Mouse (Mus musculus): ENCODE data around the gene Cntn4. TPM values are rescaled to one million over a fixed set of nuclear protein-coding genes. Genes with fewer than 3 reads are reported as not detected.

Cntn4 gene
- polyA plus RNA-seq, 1 experiment from 2014 or later, result 6.3 TPM

GRCm38 (mm10) chr6:106565316-106565715, 887.9 kb downstream of the Cntn4 start:
- Histone ChIP-seq H3K36me3 (ENCODE audit: control insufficient read depth, insufficient read depth, low read length) (no peaks in the 10 kb centered on the region), H3K27ac (ENCODE audit: low read depth, low read length) (no peak overlapping the region), H3K4me1 (ENCODE audit: control insufficient read depth, insufficient read depth, low read length) (no peaks in the 10 kb centered on the region), H3K9ac (ENCODE audit: low read depth, low read length) (no peak overlapping the region), H3K27me3 (ENCODE audit: control insufficient read depth, insufficient read depth, low read length) (no peaks in the 10 kb centered on the region), H3K4me2 (replicated peaks; ENCODE audit: low read depth, low read length) (no peak overlapping the region), H3K4me3 (ENCODE audit: low read length) (no peak overlapping the region), H3K9me3 (ENCODE audit: control insufficient read depth, low read length) (no peaks in the 10 kb centered on the region)
- 86% methylated on average over 7 of the region's 7 CpGs for WGBS
- ATAC-seq (ENCODE audit: low FRiP score, low TSS enrichment), result no peak

DNA sequence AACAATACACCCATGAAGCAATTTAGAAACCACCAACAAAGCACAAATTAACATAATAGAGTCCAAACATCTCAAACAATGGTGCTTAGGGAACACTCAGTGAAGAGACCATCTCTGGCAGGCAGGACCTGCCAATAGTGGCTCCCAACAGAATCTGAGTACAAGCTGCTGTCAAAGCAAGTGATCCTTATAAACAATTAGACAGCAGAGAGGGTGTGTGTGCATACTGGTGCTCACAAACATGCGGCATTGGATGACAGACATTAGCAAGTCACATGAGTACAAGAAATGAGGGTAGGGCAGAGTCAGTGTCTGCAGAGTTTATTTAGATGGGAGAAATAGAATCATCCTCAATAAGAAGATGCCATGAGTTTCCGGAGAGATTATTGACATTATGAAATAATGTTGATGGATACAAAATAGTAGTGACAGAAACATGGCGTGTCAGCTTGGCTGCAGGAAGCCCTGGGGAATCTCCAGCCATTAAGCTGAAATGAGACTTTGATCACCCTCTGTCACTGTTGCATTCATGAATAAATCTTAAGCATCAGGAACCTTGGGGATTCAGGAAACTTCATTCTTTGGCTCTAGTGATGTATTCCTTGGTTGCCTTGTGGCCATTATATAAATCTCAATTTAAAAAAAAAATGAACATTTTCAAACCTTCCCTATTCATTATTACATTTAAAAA, 888.5 kb downstream of the Cntn4 start:
- Histone ChIP-seq H3K27ac (ENCODE audit: low read depth, low read length) (no peak overlapping the region), H3K36me3 (ENCODE audit: control insufficient read depth, insufficient read depth, low read length) (no peaks in the 10 kb centered on the region), H3K9me3 (ENCODE audit: control insufficient read depth, low read length) (no peaks in the 10 kb centered on the region), H3K27me3 (ENCODE audit: control insufficient read depth, insufficient read depth, low read length) (no peaks in the 10 kb centered on the region), H3K9ac (ENCODE audit: low read depth, low read length) (no peak overlapping the region), H3K4me1 (ENCODE audit: control insufficient read depth, insufficient read depth, low read length) (no peaks in the 10 kb centered on the region), H3K4me2 (replicated peaks; ENCODE audit: low read depth, low read length) (no peak overlapping the region), H3K4me3 (ENCODE audit: low read length) (no peak overlapping the region)
- WGBS, result 85% methylated on average over 3 of the region's 3 CpGs
- no peak for ATAC-seq (ENCODE audit: low FRiP score, low TSS enrichment)

GRCm38 (mm10) chr6:106566929-106567621, 889.6 kb downstream of the Cntn4 start:
- Histone ChIP-seq H3K9ac (ENCODE audit: low read depth, low read length) (no peak overlapping the region), H3K4me1 (ENCODE audit: control insufficient read depth, insufficient read depth, low read length) (no peaks in the 10 kb centered on the region), H3K4me3 (ENCODE audit: low read length) (no peak overlapping the region), H3K9me3 (ENCODE audit: control insufficient read depth, low read length) (no peaks in the 10 kb centered on the region), H3K4me2 (replicated peaks; ENCODE audit: low read depth, low read length) (no peak overlapping the region), H3K27ac (ENCODE audit: low read depth, low read length) (no peak overlapping the region), H3K36me3 (ENCODE audit: control insufficient read depth, insufficient read depth, low read length) (no peaks in the 10 kb centered on the region), H3K27me3 (ENCODE audit: control insufficient read depth, insufficient read depth, low read length) (no peaks in the 10 kb centered on the region)
- WGBS, result 87% methylated on average over 11 of the region's 11 CpGs
- no peak for ATAC-seq (ENCODE audit: low FRiP score, low TSS enrichment)

GRCm38 (mm10) chr6:106580124-106580523, 902.7 kb downstream of the Cntn4 start:
- Histone ChIP-seq H3K27ac (ENCODE audit: low read depth, low read length) (no peak overlapping the region), H3K36me3 (ENCODE audit: control insufficient read depth, insufficient read depth, low read length) (no peaks in the 10 kb centered on the region), H3K27me3 (ENCODE audit: control insufficient read depth, insufficient read depth, low read length) (no peaks in the 10 kb centered on the region), H3K9ac (ENCODE audit: low read depth, low read length) (no peak overlapping the region), H3K4me2 (replicated peaks; ENCODE audit: low read depth, low read length) (no peak overlapping the region), H3K4me3 (ENCODE audit: low read length) (no peak overlapping the region), H3K9me3 (ENCODE audit: control insufficient read depth, low read length) (no peaks in the 10 kb centered on the region), H3K4me1 (ENCODE audit: control insufficient read depth, insufficient read depth, low read length) (no peaks in the 10 kb centered on the region)
- 83% methylated on average over 5 of the region's 5 CpGs for WGBS
- no peak for ATAC-seq (ENCODE audit: low FRiP score, low TSS enrichment)

DNA sequence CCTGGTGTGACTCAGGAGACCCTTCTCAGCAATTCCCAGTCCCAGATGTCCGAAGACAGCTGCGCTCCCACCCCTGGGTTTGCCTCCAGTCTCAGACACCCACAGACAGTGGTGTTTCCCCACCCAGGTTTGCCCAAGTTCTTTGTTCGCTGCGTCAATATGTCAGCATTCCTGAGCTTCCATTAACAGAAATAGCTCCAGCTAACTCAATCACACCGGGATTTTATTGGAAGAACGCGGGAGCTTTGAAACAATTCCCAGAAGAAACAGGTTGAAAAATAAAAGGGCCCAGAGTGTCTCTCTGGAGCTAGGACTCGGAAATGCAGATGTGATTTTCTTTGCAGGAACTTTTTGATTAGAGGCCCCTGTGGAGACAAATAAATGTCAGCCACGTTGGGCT, 916.3 kb downstream of the Cntn4 start:
- Histone ChIP-seq H3K4me1 (ENCODE audit: control insufficient read depth, insufficient read depth, low read length) (no peaks in the 10 kb centered on the region), H3K9ac (ENCODE audit: low read depth, low read length) (no peak overlapping the region), H3K9me3 (ENCODE audit: control insufficient read depth, low read length) (no peaks in the 10 kb centered on the region), H3K4me2 (replicated peaks; ENCODE audit: low read depth, low read length) (peak overlapping the region; percentile 17), H3K36me3 (ENCODE audit: control insufficient read depth, insufficient read depth, low read length) (no peaks in the 10 kb centered on the region), H3K27me3 (ENCODE audit: control insufficient read depth, insufficient read depth, low read length) (no peaks in the 10 kb centered on the region), H3K4me3 (ENCODE audit: low read length) (no peak overlapping the region), H3K27ac (ENCODE audit: low read depth, low read length) (no peak overlapping the region)
- 20% methylated on average over 9 of the region's 9 CpGs for WGBS
- ATAC-seq (ENCODE audit: low FRiP score, low TSS enrichment), result no peak

DNA sequence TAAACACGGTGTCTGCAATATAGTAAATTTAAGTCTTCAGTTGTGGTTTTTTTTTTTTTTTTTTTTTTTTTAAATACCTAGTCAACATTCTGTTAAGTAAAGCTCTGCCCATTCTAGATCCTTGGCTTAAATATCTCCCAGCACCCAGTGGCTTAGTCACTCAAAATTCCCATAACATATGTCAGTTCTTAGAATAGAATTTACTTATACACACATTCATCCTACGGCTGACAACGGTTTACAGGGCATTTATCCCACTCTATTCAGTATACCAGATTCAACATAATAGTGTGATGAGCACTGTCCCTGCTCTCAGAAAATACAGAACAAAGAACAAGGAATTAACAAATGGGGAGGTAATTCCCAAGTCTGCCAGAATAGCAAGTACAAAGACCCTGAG, 939.6 kb downstream of the Cntn4 start:
- no peak for ATAC-seq (ENCODE audit: low FRiP score, low TSS enrichment)
- Histone ChIP-seq H3K27ac (ENCODE audit: low read depth, low read length) (no peak overlapping the region), H3K9me3 (ENCODE audit: control insufficient read depth, low read length) (no peaks in the 10 kb centered on the region), H3K27me3 (ENCODE audit: control insufficient read depth, insufficient read depth, low read length) (no peaks in the 10 kb centered on the region), H3K36me3 (ENCODE audit: control insufficient read depth, insufficient read depth, low read length) (no peaks in the 10 kb centered on the region), H3K4me1 (ENCODE audit: control insufficient read depth, insufficient read depth, low read length) (no peaks in the 10 kb centered on the region), H3K4me2 (replicated peaks; ENCODE audit: low read depth, low read length) (no peak overlapping the region), H3K9ac (ENCODE audit: low read depth, low read length) (no peak overlapping the region), H3K4me3 (ENCODE audit: low read length) (no peak overlapping the region)
- WGBS, result 88% methylated on average over 3 of the region's 3 CpGs

- Histone ChIP-seq H3K27ac (ENCODE audit: low read depth, low read length) (no peak overlapping the region), H3K4me2 (replicated peaks; ENCODE audit: low read depth, low read length) (no peak overlapping the region), H3K36me3 (ENCODE audit: control insufficient read depth, insufficient read depth, low read length) (no peaks in the 10 kb centered on the region), H3K9ac (ENCODE audit: low read depth, low read length) (no peak overlapping the region), H3K9me3 (ENCODE audit: control insufficient read depth, low read length) (no peaks in the 10 kb centered on the region), H3K27me3 (ENCODE audit: control insufficient read depth, insufficient read depth, low read length) (no peaks in the 10 kb centered on the region), H3K4me1 (ENCODE audit: control insufficient read depth, insufficient read depth, low read length) (no peaks in the 10 kb centered on the region), H3K4me3 (ENCODE audit: low read length) (no peak overlapping the region)
- ATAC-seq (ENCODE audit: low FRiP score, low TSS enrichment), result no peak
- WGBS, result 78% methylated on average over 5 of the region's 5 CpGs
Measured at GRCm38 (mm10) chr6:106621188-106621749, 943.8 kb downstream of the Cntn4 start.

- 88% methylated on average over 3 of the region's 3 CpGs for WGBS
- H3K9ac ChIP-seq (ENCODE audit: low read depth, low read length), result no peak overlapping the region
- ATAC-seq (ENCODE audit: low FRiP score, low TSS enrichment), result no peak
- no peak overlapping the region for H3K4me2 ChIP-seq (replicated peaks; ENCODE audit: low read depth, low read length)
- no peak overlapping the region for H3K27ac ChIP-seq (ENCODE audit: low read depth, low read length)
- no peaks in the 10 kb centered on the region for H3K4me1 ChIP-seq (ENCODE audit: control insufficient read depth, insufficient read depth, low read length)
- H3K4me3 ChIP-seq (ENCODE audit: low read length), result no peak overlapping the region
- no peaks in the 10 kb centered on the region for H3K36me3 ChIP-seq (ENCODE audit: control insufficient read depth, insufficient read depth, low read length)
- H3K9me3 ChIP-seq (ENCODE audit: control insufficient read depth, low read length), result no peaks in the 10 kb centered on the region
- H3K27me3 ChIP-seq (ENCODE audit: control insufficient read depth, insufficient read depth, low read length), result no peaks in the 10 kb centered on the region
Measured at GRCm38 (mm10) chr6:106643026-106643425, 965.6 kb downstream of the Cntn4 start.

GRCm38 (mm10) chr6:106645496-106646211, 968.2 kb downstream of the Cntn4 start:
- ATAC-seq (ENCODE audit: low FRiP score, low TSS enrichment), result peak; percentile 89; the same call in 1 of the 2 replicates
- 28% methylated on average over 5 of the region's 5 CpGs for WGBS

More at GRCm38 (mm10) chr6:106645496-106646211, 968.2 kb downstream of the Cntn4 start:
- Histone ChIP-seq H3K27ac (ENCODE audit: low read depth, low read length) (no peak overlapping the region), H3K9ac (ENCODE audit: low read depth, low read length) (no peak overlapping the region), H3K27me3 (ENCODE audit: control insufficient read depth, insufficient read depth, low read length) (no peaks in the 10 kb centered on the region), H3K4me1 (ENCODE audit: control insufficient read depth, insufficient read depth, low read length) (no peaks in the 10 kb centered on the region), H3K4me3 (ENCODE audit: low read length) (no peak overlapping the region), H3K9me3 (ENCODE audit: control insufficient read depth, low read length) (no peaks in the 10 kb centered on the region), H3K4me2 (replicated peaks; ENCODE audit: low read depth, low read length) (no peak overlapping the region), H3K36me3 (ENCODE audit: control insufficient read depth, insufficient read depth, low read length) (no peaks in the 10 kb centered on the region)
